Mouse (Mus musculus): ENCODE measurements around the gene Ggn. TPM values are rescaled to one million over a fixed set of nuclear protein-coding genes. Genes with fewer than 3 reads are reported as not detected.

The Ggn gene
- polyA plus RNA-seq, 1 experiment from 2014 or later, result 0.14 TPM

- H3K4me3 ChIP-seq (ENCODE audit: low read length), result no peak overlapping the region
- peaks cover 3% of the 10 kb centered on the region; the same call in 1 of the 2 replicates for H3K27me3 ChIP-seq (ENCODE audit: control insufficient read depth, insufficient read depth, low read length)
- H3K27ac ChIP-seq (ENCODE audit: low read length), result no peak overlapping the region
- H3K9me3 ChIP-seq (replicated peaks; ENCODE audit: control insufficient read depth, low read length), result peaks cover 20% of the 10 kb centered on the region
- peaks cover 5% of the 10 kb centered on the region; the same call in 1 of the 2 replicates for H3K4me1 ChIP-seq (ENCODE audit: control insufficient read depth, insufficient read depth, low read length)
- no peak for ATAC-seq (replicated peaks; ENCODE audit: extremely low read depth, insufficient read depth, low FRiP score)
- 45% methylated on average over 15 of the region's 15 CpGs for WGBS
- H3K36me3 ChIP-seq (ENCODE audit: control insufficient read depth, insufficient read depth), result no peaks in the 10 kb centered on the region
- H3K4me2 ChIP-seq (ENCODE audit: low read depth, low read length), result no peak overlapping the region
- no peak overlapping the region for H3K9ac ChIP-seq (ENCODE audit: low read length)
These were observed 44.8 kb downstream of the Ggn start for GRCm38 (mm10) chr7:29214846-29215245.

Other genes starting within 250 kb of the Ggn start
- 260 and 301 TPM in 2 replicates for gene Actn4, start 207.9 kb upstream of the Ggn start, polyA plus RNA-seq (2015; fragmentation: Nextera tagmentation; extraction: Ambion mirVana)
- gene Eif3k, start 188.3 kb upstream of the Ggn start, polyA plus RNA-seq (2015; fragmentation: Nextera tagmentation; extraction: Ambion mirVana), result 262 and 283 TPM in 2 replicates
- gene Map4k1, start 188.2 kb upstream of the Ggn start, polyA plus RNA-seq (2015; fragmentation: Nextera tagmentation; extraction: Ambion mirVana), result 6.0 and 12.2 TPM in 2 replicates
- 0.22 and 0.29 TPM in 2 replicates for gene Ryr1, start 45.0 kb upstream of the Ggn start, polyA plus RNA-seq (2015; fragmentation: Nextera tagmentation; extraction: Ambion mirVana)
- 0.38 and 0.81 TPM in 2 replicates for gene Rasgrp4, start 35.4 kb upstream of the Ggn start, polyA plus RNA-seq (2015; fragmentation: Nextera tagmentation; extraction: Ambion mirVana)
- gene Fam98c, start 14.0 kb upstream of the Ggn start, polyA plus RNA-seq (2015; fragmentation: Nextera tagmentation; extraction: Ambion mirVana), result 17.3 and 18.8 TPM in 2 replicates
- gene Spred3, start 201 bp downstream of the Ggn start, polyA plus RNA-seq (2015; fragmentation: Nextera tagmentation; extraction: Ambion mirVana), result 1.2 and 2.0 TPM in 2 replicates
- gene Psmd8, start 10.5 kb downstream of the Ggn start, polyA plus RNA-seq (2015; fragmentation: Nextera tagmentation; extraction: Ambion mirVana), result 218 and 225 TPM in 2 replicates
- gene Catsperg1, start 43.8 kb downstream of the Ggn start, polyA plus RNA-seq (2015; fragmentation: Nextera tagmentation; extraction: Ambion mirVana), result 0.09 and 0.45 TPM in 2 replicates
- gene Kcnk6, start 62.3 kb downstream of the Ggn start, polyA plus RNA-seq (2015; fragmentation: Nextera tagmentation; extraction: Ambion mirVana), result 2.1 TPM in 2 replicates
- 116 and 125 TPM in 2 replicates for gene Yif1b, start 68.1 kb downstream of the Ggn start, polyA plus RNA-seq (2015; fragmentation: Nextera tagmentation; extraction: Ambion mirVana)
- 7.6 and 10.3 TPM in 2 replicates for gene 2200002D01Rik, start 78.3 kb downstream of the Ggn start, polyA plus RNA-seq (2015; fragmentation: Nextera tagmentation; extraction: Ambion mirVana)
- gene Spint2, start 111.7 kb downstream of the Ggn start, polyA plus RNA-seq (2015; fragmentation: Nextera tagmentation; extraction: Ambion mirVana), result 114 and 116 TPM in 2 replicates
- 14.2 and 25.4 TPM in 2 replicates for gene Ppp1r14a, start 119.1 kb downstream of the Ggn start, polyA plus RNA-seq (2015; fragmentation: Nextera tagmentation; extraction: Ambion mirVana)
- gene Dpf1, start 133.7 kb downstream of the Ggn start, polyA plus RNA-seq (2015; fragmentation: Nextera tagmentation; extraction: Ambion mirVana), result 2.0 and 3.0 TPM in 2 replicates

Measured in heart, embryonic 16.5 days (tissue).